Mouse (Mus musculus) layer of hippocampus, adult 9-11 months (tissue): ENCODE measurements around the gene Ahnak.
"Not testable (repeated sequence)": the region's sequence is repeated elsewhere in the genome, so short reads cannot be mapped to it uniquely, and the experiment has no call there.

ENCODE experiments used
- DNase-seq: peaks from one replicate; pipeline ENCODE4 v3.0.0; 2022

Ahnak gene

DNA sequence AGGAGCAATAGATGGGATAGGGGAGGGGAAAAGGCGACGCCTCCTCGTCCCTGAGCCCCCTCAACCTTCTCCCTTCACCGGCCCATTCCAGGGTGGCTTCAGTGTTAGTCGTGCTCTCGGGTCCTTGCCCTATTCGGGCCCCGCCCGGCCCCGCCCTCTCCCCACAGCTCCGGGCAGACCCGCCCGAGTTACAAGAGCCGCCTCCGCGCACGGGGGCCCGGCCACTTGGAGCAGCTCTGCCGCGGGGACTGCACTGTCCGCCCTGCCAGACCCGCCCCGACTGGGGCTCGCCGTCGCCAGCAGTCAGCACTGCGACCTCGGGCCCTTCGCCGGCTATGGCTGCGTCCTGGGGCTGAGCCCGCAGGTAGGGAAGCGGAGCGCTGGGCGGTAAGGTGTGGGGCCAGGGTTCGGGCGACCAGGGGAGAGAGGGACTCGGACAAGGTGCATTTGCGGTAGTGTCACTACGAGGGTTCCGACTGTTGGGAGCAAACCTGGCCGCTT lies at the start of gene Ahnak:
Ahnak (plus strand) TSS at position 219 of the 501 bp plus-strand sequence.
- no peak for DNase-seq

DNA sequence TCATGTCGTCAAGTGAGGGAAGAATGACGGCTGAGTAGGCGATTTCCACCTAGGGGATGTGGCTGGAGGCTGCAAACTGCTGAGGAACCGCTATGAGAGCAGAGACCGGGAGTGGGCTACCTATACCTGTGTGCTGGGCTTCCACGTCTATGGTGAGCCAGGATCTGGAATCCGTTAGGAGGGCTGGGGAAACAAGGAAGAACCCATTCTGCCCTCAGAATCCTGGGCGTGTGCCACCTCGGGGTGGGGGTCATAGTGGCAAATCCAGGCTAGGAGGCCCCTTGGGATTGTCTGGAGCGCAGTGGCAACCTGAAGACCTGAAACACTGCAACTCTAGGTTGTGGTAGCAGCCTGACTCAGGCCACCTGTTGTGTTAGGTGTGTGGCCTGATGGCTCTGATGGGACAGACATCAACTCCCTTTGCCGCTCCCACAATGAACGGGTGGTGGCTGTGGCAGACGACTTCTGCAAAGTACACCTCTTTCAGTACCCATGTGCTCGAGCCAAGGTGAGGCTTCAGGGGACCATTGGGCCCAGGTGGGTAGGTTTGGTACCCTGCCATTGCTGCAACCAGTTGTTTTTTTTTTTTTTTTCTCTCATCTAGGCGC lies 48.5 kb upstream of the Ahnak start:
- no peak for DNase-seq

DNA sequence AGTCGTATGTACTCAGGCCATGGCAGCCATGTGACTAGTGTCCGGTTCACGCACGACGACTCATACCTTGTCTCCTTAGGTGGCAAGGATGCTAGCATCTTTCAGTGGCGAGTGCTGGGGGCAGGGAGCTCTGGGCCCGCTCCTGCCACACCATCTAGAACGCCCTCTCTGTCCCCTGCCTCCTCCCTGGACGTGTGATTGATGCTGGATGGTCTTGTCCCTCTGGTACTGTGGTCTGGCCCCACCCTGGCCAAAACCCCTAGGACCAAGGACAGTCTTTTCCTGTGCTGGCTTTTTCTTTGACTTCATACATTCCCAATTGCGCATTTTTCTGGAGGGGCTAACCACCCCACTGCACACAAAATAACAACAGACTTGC lies 48.0 kb upstream of the Ahnak start:
- no peak for DNase-seq

DNA sequence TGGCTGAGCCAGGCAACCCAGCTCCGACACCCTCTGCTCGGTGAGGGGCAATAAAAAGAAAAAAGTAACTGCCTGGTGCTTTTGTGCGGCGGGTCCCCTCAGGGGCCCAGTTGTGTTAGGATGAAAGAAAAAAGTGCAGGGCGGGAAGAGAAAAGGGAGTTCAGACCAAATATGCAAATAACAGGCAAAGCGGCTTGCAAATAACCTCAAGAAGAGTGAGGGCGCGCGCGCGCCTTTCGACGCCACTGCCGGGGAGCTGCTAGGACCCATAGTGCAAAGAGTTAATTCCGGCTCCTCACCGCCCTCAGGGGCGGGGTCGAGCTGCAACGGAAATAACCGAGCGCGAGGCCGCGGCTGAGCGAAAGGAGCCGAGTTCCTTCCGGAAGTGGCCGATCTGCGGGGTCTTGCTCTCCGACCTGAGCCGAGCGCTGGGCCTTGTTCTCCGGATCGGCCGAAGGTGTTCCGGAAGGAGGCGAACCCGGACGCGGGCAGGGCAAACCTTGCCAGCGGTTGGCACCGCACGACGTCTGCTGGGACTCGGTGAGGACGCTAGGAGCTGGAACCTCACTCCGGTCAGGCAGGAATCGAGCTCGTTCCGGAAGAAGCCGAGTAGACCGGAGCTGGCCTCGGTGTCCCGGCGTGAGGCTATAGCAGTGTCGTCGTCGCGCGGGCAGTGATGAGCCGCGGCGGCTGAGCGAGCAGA lies 47.4 kb upstream of the Ahnak start, which contains the start of gene Mta2:
Mta2 (plus strand) TSS at position 361 of the 703 bp plus-strand sequence.
- DNase-seq = peak; percentile 93

DNA sequence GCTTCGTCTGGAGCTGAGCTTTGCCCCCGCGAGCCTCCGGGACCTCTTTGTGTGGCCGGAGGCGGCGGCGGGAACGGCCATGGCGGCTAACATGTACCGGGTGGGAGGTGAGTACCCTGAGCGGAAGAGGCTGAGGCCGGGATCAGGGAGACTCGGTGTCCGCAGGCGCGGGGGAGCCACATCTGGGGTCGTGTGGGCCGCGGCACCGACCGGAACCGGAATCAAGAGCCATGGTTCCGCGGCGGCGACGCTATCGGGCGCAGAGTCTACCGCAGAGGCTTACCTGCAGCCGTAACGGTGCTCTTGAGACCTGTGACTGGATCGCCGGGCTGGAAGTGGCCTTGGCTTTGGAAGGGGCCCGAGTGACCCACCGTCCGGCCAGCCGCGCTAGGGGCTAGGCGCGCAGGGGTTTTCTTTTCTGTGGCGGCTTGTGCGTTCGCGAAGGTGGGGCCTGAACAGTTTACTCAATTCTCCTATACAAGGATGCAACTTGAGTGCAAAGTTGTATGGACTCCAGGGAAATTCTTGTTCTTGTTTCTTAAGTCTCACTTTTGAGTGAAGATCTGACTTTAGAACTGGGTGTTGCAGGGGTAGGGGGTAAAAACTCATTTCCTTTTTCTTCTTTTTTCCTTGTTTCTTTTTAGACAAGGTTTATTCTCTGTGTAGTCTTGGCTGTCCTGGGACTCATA lies 46.7 kb upstream of the Ahnak start:
- DNase-seq = peak; percentile 48

DNA sequence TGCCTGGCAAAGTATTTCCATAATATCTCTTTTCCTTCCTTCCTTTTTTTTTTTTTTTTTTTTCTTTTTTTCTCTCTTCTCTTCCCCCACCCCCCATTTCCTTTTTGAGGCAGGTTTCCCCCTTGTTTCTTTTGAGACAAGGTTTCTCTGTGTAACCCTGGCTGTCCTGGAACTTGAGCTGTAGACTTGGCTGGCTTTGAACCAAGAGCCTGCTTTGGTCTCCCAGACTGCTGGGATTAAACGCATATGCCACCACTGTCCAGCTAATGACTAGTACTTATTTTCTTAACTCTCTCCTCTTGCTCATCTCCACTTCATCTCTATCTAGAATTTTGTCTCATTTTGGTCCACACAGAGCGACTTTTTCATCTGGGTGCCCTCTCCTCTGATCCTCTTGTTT lies 46.0 kb upstream of the Ahnak start:
- no peak for DNase-seq

DNA sequence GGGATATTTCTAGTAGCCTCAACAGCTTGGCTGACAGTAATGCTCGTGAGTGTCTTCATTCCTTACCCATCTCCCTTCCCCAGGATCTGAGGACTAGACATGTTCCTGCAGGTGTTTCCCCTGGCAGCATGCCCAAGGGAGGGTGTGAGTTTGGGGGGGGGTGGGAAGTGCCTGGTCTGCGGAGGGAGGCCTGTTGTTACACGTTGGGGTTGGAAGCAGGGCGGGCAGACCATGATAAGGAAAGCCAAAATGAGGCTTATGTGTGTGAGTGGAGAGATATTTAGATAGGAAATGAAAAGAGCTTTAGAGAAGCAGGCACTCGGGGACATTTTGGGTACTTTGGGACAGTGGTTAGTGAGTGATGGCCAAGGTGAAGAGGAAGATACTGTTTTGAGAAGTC lies 45.0 kb upstream of the Ahnak start:
- no peak for DNase-seq

DNA sequence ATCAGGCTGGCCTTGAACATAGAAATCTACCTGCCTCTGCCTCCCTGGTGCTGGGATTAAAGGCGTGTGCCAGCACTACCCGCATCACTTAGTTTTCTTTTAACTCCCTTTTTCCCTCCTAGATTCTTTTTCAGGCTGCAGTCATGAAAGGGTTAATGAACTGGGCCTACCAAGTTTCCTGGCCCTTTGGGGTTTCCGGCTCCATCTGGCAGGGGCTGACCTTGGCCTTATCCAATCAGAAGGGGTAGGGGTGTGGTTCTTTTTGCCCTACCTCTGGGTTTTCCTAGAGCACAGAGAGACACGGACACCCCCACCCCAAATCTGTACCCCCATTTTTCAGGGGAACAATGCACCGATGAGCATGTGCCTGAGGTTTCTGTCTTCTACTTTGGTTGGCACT lies 44.3 kb upstream of the Ahnak start:
- no peak for DNase-seq

DNA sequence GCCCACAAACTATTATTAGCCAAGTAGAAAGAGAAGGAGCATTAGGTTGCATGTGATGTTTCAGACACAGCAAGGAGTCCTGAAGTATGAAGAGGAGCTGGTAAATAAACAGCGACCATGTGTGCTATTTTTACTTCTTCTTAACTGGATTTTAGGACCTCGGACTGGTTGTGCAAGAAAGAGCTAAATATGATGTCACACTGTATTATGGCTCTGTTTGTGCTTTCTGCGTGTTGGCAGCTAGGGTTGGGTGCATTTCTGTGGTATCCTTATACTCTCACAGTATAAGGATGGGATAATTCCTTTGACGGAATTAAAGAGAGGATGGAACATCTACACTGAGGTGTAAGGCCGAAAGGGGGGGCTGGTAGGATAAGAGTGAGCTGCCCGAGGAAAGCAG lies 43.8 kb upstream of the Ahnak start:
- DNase-seq = no peak

DNA sequence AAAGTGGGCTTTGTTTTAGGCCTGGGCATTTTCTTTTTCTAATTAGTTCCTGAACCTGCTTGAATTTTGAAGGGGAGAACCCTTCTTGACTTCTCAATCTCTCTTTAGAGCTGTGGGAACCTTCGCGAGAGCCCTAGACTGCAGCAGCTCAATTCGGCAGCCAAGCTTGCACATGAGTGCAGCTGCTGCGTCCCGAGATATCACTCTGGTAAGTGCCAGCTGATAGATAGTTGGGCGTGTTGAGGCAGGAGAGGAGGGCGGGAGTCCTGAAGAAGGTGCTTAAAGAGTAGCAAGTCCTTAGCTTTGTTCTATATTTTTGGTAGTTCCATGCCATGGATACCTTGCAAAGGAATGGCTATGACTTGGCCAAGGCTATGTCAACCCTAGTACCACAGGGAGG lies 42.2 kb upstream of the Ahnak start:
- no peak for DNase-seq

DNA sequence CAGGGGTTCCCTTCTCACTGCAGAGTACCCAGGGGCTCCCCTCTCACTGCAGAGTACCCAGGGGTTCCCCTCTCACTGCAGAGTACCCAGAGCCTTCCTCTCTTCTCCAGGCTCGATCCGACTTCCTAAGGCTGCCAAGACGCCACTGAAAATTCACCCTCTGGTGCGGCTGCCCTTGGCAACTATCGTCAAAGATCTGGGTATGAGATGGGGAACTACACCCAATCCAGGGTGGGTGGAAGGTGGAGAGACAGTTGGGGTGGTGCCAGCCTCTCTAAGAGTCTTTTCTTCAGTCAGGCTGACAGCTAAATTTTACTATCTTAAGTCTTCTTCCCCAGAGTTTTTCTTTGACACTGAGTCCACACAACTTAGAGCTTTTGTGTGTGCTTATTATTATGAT lies 38.9 kb upstream of the Ahnak start:
- DNase-seq = no peak

DNA sequence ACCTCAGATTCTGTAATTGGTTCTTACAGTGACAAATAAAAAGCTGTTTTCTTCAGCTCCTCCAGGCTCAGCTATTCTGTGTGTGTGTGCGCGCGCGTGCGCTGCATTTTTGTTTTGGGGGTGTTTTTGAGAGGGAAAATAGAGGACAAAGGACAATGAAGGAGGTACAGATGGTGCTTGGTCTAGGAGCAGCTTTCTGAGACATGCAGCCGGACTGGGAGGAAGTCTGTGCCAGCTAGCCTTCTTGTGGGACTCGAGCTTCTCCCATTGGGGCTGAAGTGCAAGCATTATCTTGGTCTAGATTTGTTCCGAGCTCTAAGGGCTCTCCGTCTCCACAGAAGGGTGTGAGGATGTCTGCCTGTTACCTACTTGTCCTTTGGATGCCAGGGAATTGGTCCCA lies 36.8 kb upstream of the Ahnak start:
- no peak for DNase-seq

DNA sequence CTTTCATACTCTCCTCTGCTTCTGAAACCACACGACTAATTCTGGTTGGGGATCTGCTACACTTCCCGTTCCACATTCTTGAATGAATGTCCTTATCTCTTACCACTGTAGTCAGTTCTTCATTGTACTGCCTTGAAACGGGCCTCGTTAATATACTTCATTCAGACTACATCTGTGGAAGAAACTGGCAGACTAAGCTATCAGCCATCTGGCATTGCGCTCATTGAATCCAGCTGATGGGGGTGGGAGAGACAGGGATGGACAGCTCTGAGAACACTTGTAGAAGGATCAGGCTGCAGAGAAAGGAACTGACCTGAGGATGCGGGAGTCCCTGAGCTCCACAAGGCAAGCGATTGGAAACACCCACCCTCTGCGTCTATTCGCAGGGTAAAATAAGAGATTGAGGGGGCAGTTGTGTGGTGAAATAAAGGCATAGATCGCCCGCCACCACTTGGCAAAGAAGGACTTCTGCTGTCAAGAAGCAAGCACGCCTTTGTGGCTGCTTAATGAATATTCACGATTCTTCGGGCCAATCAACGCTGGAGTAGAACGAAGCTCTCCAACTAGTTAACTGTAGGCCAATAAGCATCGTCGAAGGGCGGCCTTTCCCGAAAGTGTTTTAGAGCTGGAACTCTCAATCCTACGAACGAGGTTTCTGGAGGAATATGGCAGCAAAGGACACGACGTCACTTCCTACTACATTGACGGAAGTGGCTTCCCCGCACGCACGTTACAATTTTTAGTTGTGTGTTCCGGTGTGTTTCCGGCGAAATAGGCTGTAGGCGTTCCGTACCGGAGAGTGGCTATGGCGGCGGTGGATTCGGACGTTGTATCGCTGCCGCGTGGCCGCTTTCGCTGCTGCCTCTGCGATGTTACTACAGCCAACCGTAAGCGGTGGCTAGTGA lies 35.7 kb upstream of the Ahnak start, which contains the start of gene Tut1:
Tut1 (plus strand) TSS at position 713 of the 905 bp plus-strand sequence.
- peak; percentile 95 for DNase-seq

DNA sequence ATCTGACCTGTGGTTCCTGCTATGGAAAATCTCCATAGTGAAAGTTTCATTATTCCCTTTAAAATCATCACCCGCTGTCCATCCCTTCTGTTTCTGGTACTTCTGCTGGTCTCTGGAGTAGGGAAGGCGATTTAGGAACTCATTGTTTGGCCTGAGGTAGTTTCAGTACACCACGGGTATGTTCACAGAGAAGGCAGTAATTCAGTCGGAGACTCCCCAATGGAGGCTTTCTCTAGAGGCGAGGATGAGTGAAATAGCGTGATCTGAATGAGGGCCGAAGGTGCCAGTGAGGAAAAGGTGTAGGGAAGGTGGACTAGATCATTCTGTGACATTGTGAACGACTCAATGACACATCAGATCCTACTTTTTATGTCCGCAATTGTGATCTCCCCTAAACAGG lies 34.9 kb upstream of the Ahnak start:
- DNase-seq = no peak

DNA sequence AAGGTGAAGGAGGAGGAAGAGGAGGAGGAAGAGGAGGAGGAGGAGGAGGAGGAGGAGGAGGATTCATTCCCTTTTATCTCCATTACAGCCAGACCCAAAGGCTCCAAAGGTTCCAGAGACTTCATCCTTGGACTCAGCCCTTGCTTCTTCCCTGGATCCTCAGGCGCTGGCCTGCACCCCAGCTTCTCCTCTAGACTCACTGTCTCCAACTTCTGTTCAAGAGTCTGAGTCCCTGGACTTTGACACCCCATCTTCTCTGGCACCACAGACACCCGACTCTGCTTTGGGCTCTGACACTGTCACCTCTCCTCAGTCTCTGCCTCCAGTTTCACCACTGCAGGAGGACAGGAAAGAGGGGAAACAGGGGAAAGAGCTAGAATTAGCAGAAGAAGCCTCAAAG lies 26.8 kb upstream of the Ahnak start:
- no peak for DNase-seq

DNA sequence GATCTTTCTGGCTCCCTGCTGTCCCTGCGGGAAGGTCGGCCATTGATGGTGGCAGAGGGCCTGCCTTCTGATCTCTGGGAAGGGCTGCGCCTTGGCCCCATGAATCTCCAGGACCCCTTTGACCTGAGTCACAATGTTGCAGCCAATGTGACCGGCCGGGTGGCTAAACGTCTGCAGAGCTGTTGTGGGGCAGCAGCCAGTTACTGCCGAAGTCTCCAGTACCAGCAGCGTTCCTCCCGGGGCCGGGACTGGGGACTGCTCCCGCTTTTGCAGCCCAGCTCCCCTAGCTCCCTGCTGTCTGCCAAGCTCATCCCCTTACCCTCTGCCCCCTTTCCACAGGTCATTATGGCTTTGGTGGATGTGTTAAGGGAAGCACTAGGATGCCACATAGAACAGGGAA lies 24.0 kb upstream of the Ahnak start:
- no peak for DNase-seq

DNA sequence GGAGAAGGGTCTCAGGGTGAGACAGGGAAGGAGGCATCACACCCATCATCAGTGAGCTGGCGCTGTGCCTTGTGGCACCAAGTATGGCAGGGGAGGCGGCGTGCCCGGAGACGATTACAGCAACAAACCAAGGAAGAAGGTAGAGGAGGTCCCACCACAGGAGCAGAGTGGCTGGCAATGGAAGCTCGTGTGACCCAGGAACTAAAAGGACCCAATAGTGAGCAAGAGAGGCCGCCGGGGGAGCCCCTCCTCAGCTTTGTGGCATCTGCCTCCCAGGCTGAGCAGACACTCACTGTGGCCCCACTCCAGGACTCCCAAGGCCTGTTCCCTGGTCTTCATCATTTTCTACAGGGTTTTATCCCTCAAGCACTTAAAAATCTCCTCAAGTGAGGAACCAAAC lies 23.3 kb upstream of the Ahnak start:
- DNase-seq = peak; percentile 36

DNA sequence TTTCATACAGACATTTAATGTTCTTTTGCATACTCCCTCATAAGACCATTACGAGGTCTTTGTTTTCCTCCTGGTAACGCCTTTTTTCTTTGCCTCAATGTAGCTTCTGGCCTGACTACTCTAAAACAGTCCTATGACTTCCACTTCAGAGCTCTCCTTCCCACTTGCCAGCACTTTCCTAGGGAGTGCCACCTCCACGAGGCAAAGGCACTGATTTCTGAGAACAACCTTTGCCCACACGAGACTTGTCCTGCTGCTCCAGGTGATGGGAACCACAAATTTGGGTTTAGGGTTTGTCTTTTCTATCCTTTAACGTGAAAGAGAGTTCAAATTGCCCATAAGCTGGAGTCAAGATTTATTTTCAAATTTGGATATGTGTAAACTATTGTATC lies 22.9 kb upstream of the Ahnak start:
- no peak for DNase-seq

DNA sequence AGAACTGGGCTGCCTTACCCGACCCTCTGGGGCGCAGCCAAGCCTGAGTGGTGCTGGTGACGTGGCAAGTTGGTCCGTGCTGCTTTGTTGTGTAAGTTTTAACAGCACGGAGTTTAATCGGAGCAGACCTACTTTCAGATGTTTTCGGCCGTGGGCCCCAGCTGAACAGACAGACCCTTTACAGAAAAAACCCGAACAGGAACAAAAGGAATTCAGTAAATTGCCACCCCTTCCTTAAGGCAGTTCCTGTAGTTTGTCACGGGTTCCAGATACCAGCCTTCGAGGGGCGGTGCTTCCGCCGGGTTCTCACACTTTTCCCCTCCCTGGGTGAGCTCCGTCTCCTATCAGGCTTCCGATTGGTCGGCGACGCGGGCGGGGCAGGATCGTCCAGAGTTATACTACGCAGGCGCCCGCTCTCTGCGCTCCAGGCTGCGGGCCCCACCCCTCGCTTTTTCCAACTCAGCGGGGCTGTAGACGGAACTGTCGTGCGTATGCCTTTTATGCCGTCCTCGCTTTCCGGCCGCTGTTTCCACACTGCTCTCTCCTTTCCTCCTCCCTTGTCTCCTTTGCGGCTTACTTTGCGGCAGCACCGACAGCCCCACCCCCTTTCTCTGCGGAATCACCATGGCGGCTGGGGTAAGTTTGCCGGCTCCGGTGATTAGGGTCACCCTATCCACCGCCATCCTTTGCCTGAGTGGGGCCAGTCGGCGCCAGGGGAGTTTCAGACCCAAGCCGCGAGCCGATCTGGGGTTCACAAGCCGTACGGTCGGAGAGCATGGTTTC lies 22.3 kb upstream of the Ahnak start, which contains the start of gene Eef1g:
Eef1g (plus strand) TSS at position 452 of the 783 bp plus-strand sequence.
- DNase-seq = peak; percentile 100

DNA sequence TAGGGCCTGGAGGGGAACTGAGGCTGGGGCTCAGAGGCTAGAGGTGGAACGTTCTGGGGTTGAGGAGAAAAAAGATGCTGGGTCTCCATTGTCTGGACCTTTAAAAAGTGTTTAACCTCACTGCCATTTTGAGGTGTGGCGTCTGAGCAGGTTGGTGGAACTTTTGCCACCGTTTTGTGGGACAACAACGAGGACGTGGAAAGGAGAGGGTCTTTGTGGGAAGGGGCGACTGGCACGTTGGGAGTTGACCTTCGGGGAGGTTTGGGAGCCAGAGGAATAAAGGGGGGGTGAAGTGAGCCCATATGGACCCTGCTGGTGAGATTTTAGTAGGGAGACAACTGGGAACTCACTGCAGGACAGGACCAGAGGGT lies 21.7 kb upstream of the Ahnak start:
- DNase-seq = no peak

DNA sequence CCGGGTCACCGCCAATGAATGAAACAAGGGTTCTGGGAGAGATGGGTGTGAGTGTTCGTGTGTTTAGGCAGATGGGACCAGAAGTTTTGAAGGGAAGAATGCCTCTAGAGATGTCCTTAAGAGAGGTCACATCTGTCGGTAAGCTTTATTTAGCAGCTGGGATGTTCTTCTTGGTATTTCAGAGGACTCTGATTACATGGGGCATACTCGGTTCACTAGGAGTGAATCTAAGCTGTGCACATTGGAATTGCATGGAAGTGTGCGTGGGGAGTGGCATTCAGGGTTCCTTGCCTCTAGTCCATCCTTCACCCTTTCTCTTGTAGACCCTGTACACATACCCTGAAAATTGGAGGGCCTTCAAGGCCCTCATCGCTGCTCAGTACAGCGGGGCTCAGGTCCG lies 21.2 kb upstream of the Ahnak start:
- no peak for DNase-seq

DNA sequence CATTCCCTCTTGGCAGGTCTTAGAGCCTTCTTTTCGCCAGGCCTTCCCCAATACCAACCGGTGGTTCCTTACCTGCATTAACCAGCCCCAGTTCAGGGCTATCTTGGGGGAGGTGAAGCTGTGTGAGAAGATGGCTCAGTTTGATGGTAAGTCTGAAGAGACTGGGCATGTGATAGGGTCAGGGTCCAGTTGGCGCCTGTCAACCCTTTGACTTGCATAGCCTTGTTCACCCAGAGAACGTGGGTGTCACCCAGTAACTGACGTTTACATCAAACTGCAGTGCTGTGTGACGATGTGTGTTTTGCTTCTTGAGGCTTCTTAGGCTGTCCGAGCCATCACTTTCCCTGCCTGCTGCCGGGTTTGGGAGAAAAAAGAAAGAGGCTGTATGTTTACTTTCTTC lies 16.6 kb upstream of the Ahnak start:
- not testable (repeated sequence) for DNase-seq
